8 mouse cellular contexts compared by ENCODE assay signal in the genomic region with DNA sequence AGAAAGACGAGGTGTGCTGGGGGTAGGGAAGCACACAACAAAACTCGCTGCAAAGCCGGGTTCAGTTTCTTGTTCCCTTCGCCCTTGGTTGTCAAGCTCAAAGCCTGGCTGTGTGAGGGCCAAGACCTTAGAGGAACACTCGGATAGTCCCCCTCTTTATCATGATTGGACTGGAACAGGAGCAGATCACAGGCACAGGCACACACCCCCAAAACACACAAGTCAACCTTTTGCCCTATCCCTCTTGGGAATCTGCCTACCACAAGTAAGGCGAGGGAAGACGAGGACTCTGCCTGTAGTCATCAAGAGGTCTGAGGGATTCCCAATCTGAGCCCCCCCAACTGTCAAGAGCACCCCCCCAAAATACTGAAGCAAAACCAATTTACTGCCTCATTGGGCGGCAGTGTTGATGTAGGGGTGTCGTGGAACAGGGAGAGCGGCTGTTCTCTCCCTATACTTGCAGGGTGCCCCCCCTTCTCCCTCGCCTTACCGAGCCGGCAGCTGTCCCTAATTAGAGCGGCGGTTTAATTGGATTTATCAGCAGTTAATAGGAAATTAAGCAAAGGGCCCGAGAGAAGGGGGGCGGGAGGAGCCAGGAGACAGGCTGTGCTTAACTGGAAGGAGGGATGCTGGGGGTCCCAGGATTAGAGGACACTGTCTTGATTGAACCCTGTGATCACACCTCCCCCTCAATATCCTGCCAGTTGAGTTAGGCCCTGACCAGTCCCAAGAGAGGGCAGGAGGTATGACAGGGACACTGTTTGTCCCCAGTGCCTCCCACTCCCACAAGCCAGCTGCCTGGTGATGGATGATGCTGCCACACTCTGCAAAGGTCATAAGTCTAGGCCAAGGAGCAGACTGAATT. TPM values are rescaled to one million over a fixed set of nuclear protein-coding genes. Genes with fewer than 3 reads are reported as not detected.
DNase-seq lines count a peak whose midpoint lies in the region; ATAC-seq lines count a peak whose summit lies in the region.

No protein-coding gene starts in this region.

- no peak overlapping the region for H3K27ac ChIP-seq in heart, embryonic 14.5 days (replicated peaks in 1 of 2; ENCODE audit: control insufficient read depth in 1 of 2, insufficient read depth in 1 of 2, low read depth in 2 of 2, low read length in 2 of 2)
- H3K27ac ChIP-seq in forebrain, embryonic 14.5 days (ENCODE audit: low read depth, low read length) = peak overlapping the region; percentile 97
- peak overlapping the region; percentile 95 for H3K27ac ChIP-seq in midbrain, embryonic 12.5 days (replicated peaks)

- 14% methylated on average over 17 of the region's 17 CpGs for WGBS in heart, embryonic 14.5 days
- 2% methylated on average over 17 of the region's 17 CpGs for WGBS in forebrain, embryonic 14.5 days
- WGBS in midbrain, embryonic 12.5 days = 2% methylated on average over 17 of the region's 17 CpGs

- no peak for DNase-seq in heart, adult 18-20 months
- peak; percentile 68 for DNase-seq in Muller cell, postnatal 12 days (ENCODE audit: inconsistent ontology term)
- DNase-seq in forebrain, embryonic 14.5 days (ENCODE audit: low spot score) = peak; percentile 94
- no peak for DNase-seq in spleen, postnatal 10 days (ENCODE audit: low spot score in 2 of 2)
- DNase-seq in right cerebral cortex, adult 2 months (ENCODE audit: low spot score in 2 of 2) = no peak
- DNase-seq in testis, postnatal 14 days (ENCODE audit: low spot score) = no peak

- peaks cover 27 to 40% of the 10 kb centered on the region in 2 experiments for H3K4me1 ChIP-seq in heart, embryonic 14.5 days (ENCODE audit: control insufficient read depth in 2 of 2, insufficient read depth in 2 of 2, low read length in 2 of 2)
- H3K4me1 ChIP-seq in forebrain, embryonic 14.5 days (ENCODE audit: control insufficient read depth, insufficient read depth, low read length) = peaks cover 44% of the 10 kb centered on the region
- H3K4me1 ChIP-seq in midbrain, embryonic 12.5 days = peaks cover 73% of the 10 kb centered on the region

- no peaks in the 10 kb centered on the region for H3K9me3 ChIP-seq in heart, embryonic 14.5 days (ENCODE audit: control insufficient read depth, low read length)
- no peaks in the 10 kb centered on the region for H3K9me3 ChIP-seq in forebrain, embryonic 14.5 days (replicated peaks; ENCODE audit: control insufficient read depth, low read length)
- no peaks in the 10 kb centered on the region for H3K9me3 ChIP-seq in midbrain, embryonic 12.5 days

- H3K27me3 ChIP-seq in heart, embryonic 14.5 days (ENCODE audit: control insufficient read depth, insufficient read depth, low read length) = peaks cover 78% of the 10 kb centered on the region
- H3K27me3 ChIP-seq in forebrain, embryonic 14.5 days (replicated peaks; ENCODE audit: control insufficient read depth, insufficient read depth, low read length) = peaks cover 18% of the 10 kb centered on the region; the same call in 1 of the 2 replicates
- peaks cover 78% of the 10 kb centered on the region for H3K27me3 ChIP-seq in midbrain, embryonic 12.5 days

- H3K4me3 ChIP-seq in heart, embryonic 14.5 days (ENCODE audit: control insufficient read depth in 1 of 2, insufficient read depth in 1 of 2, low read depth in 1 of 2, low read length in 2 of 2) = no peak overlapping the region
- H3K4me3 ChIP-seq in forebrain, embryonic 14.5 days (ENCODE audit: low read depth, low read length) = peak overlapping the region; percentile 31; the same call in 1 of the 2 replicates
- H3K4me3 ChIP-seq in midbrain, embryonic 12.5 days = peak overlapping the region; percentile 44

- peak overlapping the region; percentile 77 for H3K4me2 ChIP-seq in heart, embryonic 14.5 days (ENCODE audit: low read length)
- H3K4me2 ChIP-seq in forebrain, embryonic 14.5 days (ENCODE audit: low read length) = peak overlapping the region; percentile 67
- H3K4me2 ChIP-seq in midbrain, embryonic 12.5 days (replicated peaks) = peak overlapping the region; percentile 88

- H3K9ac ChIP-seq in heart, embryonic 14.5 days (ENCODE audit: low read length) = no peak overlapping the region
- H3K9ac ChIP-seq in forebrain, embryonic 14.5 days (ENCODE audit: low read length) = peak overlapping the region; percentile 55
- peak overlapping the region; percentile 43; the same call in 1 of the 2 replicates for H3K9ac ChIP-seq in midbrain, embryonic 12.5 days (replicated peaks)

- peaks cover 6% of the 10 kb centered on the region; the same call in 1 of the 2 replicates for H3K36me3 ChIP-seq in heart, embryonic 14.5 days (ENCODE audit: control insufficient read depth, insufficient read depth, low read length)
- peaks cover 6% of the 10 kb centered on the region for H3K36me3 ChIP-seq in forebrain, embryonic 14.5 days (ENCODE audit: control insufficient read depth, insufficient read depth, low read length)
- H3K36me3 ChIP-seq in midbrain, embryonic 12.5 days = no peaks in the 10 kb centered on the region

- ATAC-seq in heart, embryonic 14.5 days (ENCODE audit: insufficient number of reproducible peaks, insufficient read depth, low FRiP score, low read depth) = no peak
- ATAC-seq in forebrain, embryonic 14.5 days = peak; percentile 42
- no peak for ATAC-seq in midbrain, embryonic 12.5 days (ENCODE audit: low FRiP score, low read depth)

RNA-seq across cellular contexts. Expression of a gene that starts 4.7 kb away (rescaled TPM):
- polyA plus RNA-seq in heart, embryonic 14.5 days (2014; fragmentation: Nextera tagmentation; extraction: Ambion mirVana) = 31.2 and 34.2 TPM in 2 replicates
- 10 to 100 TPM; 23.9 to 27.0 TPM for total RNA-seq in heart, adult 18-20 months (2021)
- 12.5 and 17.2 TPM in 2 replicates for polyA plus RNA-seq in forebrain, embryonic 14.5 days (2014; fragmentation: Nextera tagmentation; extraction: Ambion mirVana)
- polyA plus RNA-seq in midbrain, embryonic 12.5 days (2016; fragmentation: Nextera tagmentation; extraction: Ambion mirVana) = 7.0 and 7.6 TPM in 2 replicates

RNA-seq across cellular contexts. Expression of a gene that starts 8.6 kb away (rescaled TPM):
- polyA plus RNA-seq in heart, embryonic 14.5 days (2014; fragmentation: Nextera tagmentation; extraction: Ambion mirVana) = 0.31 TPM in 1 of 2 replicates, not detected in the other
- under 1 TPM; 0.37 to 0.54 TPM for total RNA-seq in heart, adult 18-20 months (2021)
- 0.41 TPM in 1 of 2 replicates, not detected in the other for polyA plus RNA-seq in forebrain, embryonic 14.5 days (2014; fragmentation: Nextera tagmentation; extraction: Ambion mirVana)
- 0.89 and 1.6 TPM in 2 replicates for polyA plus RNA-seq in midbrain, embryonic 12.5 days (2016; fragmentation: Nextera tagmentation; extraction: Ambion mirVana)

RNA-seq across cellular contexts. Expression of a gene that starts 12.2 kb away (rescaled TPM):
- polyA plus RNA-seq in heart, embryonic 14.5 days (2014; fragmentation: Nextera tagmentation; extraction: Ambion mirVana) = 71.7 and 73.0 TPM in 2 replicates
- total RNA-seq in heart, adult 18-20 months (2021) = 10 to 100 TPM; 39.3 to 44.7 TPM
- 53.1 and 65.1 TPM in 2 replicates for polyA plus RNA-seq in forebrain, embryonic 14.5 days (2014; fragmentation: Nextera tagmentation; extraction: Ambion mirVana)
- 75.1 and 77.8 TPM in 2 replicates for polyA plus RNA-seq in midbrain, embryonic 12.5 days (2016; fragmentation: Nextera tagmentation; extraction: Ambion mirVana)

RNA-seq across cellular contexts. Expression of a gene that starts 24.3 kb away (rescaled TPM):
- 0.70 and 0.81 TPM in 2 replicates for polyA plus RNA-seq in heart, embryonic 14.5 days (2014; fragmentation: Nextera tagmentation; extraction: Ambion mirVana)
- total RNA-seq in heart, adult 18-20 months (2021) = under 1 TPM; 0.35 to 0.39 TPM
- 32.1 and 35.4 TPM in 2 replicates for polyA plus RNA-seq in forebrain, embryonic 14.5 days (2014; fragmentation: Nextera tagmentation; extraction: Ambion mirVana)
- polyA plus RNA-seq in midbrain, embryonic 12.5 days (2016; fragmentation: Nextera tagmentation; extraction: Ambion mirVana) = 55.9 and 58.2 TPM in 2 replicates

Comparison
In these comparisons a context has a peak if more than half of its experiments do, and no peak if none do; other contexts are left out.
1. H3K27ac ChIP-seq: peak in forebrain, embryonic 14.5 days (single experiment) and midbrain, embryonic 12.5 days (single experiment); none in heart, embryonic 14.5 days (0 of 2).
2. H3K4me3 ChIP-seq: peak in forebrain, embryonic 14.5 days (single experiment) and midbrain, embryonic 12.5 days (single experiment); none in heart, embryonic 14.5 days (0 of 2).
3. DNase-seq: peak in Muller cell, postnatal 12 days (single experiment) and forebrain, embryonic 14.5 days (single experiment); none in heart, adult 18-20 months (0 of 2), spleen, postnatal 10 days (0 of 2), right cerebral cortex, adult 2 months (0 of 2) and testis, postnatal 14 days (single experiment).
4. Peak in every context shown above with its lines, with median percentiles within 50 percentile points of each other: H3K4me2 ChIP-seq.